ENCODE assay signal across 7 mouse cellular contexts in the genomic region with DNA sequence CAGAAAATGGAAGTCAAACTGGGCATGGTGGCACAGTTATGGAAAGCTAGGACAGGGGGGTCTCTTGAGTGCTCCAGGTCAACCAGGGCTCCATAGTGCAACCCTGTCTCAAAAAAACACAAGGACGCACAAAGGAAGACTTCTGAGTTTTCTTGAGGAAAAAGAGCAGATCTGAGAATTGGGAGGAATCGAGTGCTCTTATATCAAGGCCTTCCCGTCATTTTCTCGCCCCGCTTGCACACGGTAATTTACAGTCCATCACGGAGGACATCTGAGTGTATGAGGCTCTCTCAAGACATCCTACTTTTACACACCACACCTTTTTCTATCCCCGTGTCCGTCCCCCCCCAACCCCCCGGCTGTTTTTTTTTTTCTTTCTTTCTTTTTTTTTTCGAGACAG. TPM values are rescaled to one million over a fixed set of nuclear protein-coding genes. Genes with fewer than 3 reads are reported as not detected.
DNase-seq lines count a peak whose midpoint lies in the region; ATAC-seq and TF ChIP-seq lines count a peak whose summit lies in the region.

No protein-coding gene starts in this region.

- 48% methylated on average over 11 of the region's 11 CpGs for WGBS in lung, embryonic 15.5 days
- 58% methylated on average over 11 of the region's 11 CpGs for WGBS in intestine, embryonic 15.5 days
- WGBS in olfactory bulb, adult 2 months, result 67% methylated on average over 11 of the region's 11 CpGs

- H3K36me3 ChIP-seq in lung, embryonic 15.5 days, result 0 out of 2 replicates have a peak, but pooled peaks cover 9% of the 10 kb centered on the region
- no peaks in the 10 kb centered on the region for H3K36me3 ChIP-seq in intestine, embryonic 15.5 days

- ATAC-seq in lung, embryonic 15.5 days (ENCODE audit: borderline replicate concordance, extremely low read depth, low FRiP score, low TSS enrichment), result no peak
- no peak for ATAC-seq in intestine, embryonic 15.5 days

- H3K27me3 ChIP-seq in lung, embryonic 15.5 days, result no peaks in the 10 kb centered on the region
- no peaks in the 10 kb centered on the region for H3K27me3 ChIP-seq in intestine, embryonic 15.5 days (replicated peaks)

- H3K4me3 ChIP-seq in lung, embryonic 15.5 days, result peak overlapping the region; percentile 84
- peak overlapping the region; percentile 74; the same call in 1 of the 2 replicates for H3K4me3 ChIP-seq in cortical plate, adult 2 months (ENCODE audit: insufficient read depth, low read length)
- H3K4me3 ChIP-seq in intestine, embryonic 15.5 days (replicated peaks), result peak overlapping the region; percentile 82
- H3K4me3 ChIP-seq in olfactory bulb, adult 2 months (ENCODE audit: insufficient read depth, low read depth, low read length), result peak overlapping the region; percentile 86

- DNase-seq in lung, postnatal 14 days, result no peak
- DNase-seq in urinary bladder, adult 18-20 months (ENCODE audit: low spot score in 2 of 2), result no peak
- DNase-seq in kidney, postnatal 4 days, result no peak

- peak overlapping the region; percentile 88 for H3K9ac ChIP-seq in lung, embryonic 15.5 days
- peak overlapping the region; percentile 96; the same call in 1 of the 2 replicates for H3K9ac ChIP-seq in intestine, embryonic 15.5 days

- no peak for TF ChIP-seq POLR2A in cortical plate, adult 2 months (IDR thresholded peaks at IDR 0.05; ENCODE audit: extremely low read depth, insufficient read depth, low read length)
- TF ChIP-seq POLR2A in olfactory bulb, adult 2 months (IDR thresholded peaks at IDR 0.05; ENCODE audit: insufficient read depth, low read depth, low read length), result no peak

- H3K4me2 ChIP-seq in lung, embryonic 15.5 days, result peak overlapping the region; percentile 84
- peak overlapping the region; percentile 77 for H3K4me2 ChIP-seq in intestine, embryonic 15.5 days (replicated peaks)

- H3K9me3 ChIP-seq in lung, embryonic 15.5 days, result no peaks in the 10 kb centered on the region
- no peaks in the 10 kb centered on the region for H3K9me3 ChIP-seq in intestine, embryonic 15.5 days

- H3K4me1 ChIP-seq in lung, embryonic 15.5 days, result peaks cover 6% of the 10 kb centered on the region
- H3K4me1 ChIP-seq in cortical plate, adult 2 months (ENCODE audit: control insufficient read depth, insufficient read depth, low read length), result peaks cover 2% of the 10 kb centered on the region; the same call in 1 of the 2 replicates
- H3K4me1 ChIP-seq in intestine, embryonic 15.5 days (replicated peaks), result 0 out of 2 replicates have a peak, but pooled peaks cover 4% of the 10 kb centered on the region
- H3K4me1 ChIP-seq in olfactory bulb, adult 2 months (ENCODE audit: control insufficient read depth, insufficient read depth, low read length), result peaks cover 4% of the 10 kb centered on the region; the same call in 1 of the 2 replicates

- no peak for TF ChIP-seq CTCF in cortical plate, adult 2 months (IDR thresholded peaks at IDR 0.05; ENCODE audit: extremely low read depth, insufficient read depth, low read length)
- no peak for TF ChIP-seq CTCF in olfactory bulb, adult 2 months (IDR thresholded peaks at IDR 0.05; ENCODE audit: insufficient read depth, low read depth, low read length)

- no peak overlapping the region for H3K27ac ChIP-seq in lung, embryonic 15.5 days
- H3K27ac ChIP-seq in cortical plate, adult 2 months (ENCODE audit: insufficient read depth, low read length), result no peak overlapping the region
- H3K27ac ChIP-seq in intestine, embryonic 15.5 days, result no peak overlapping the region
- H3K27ac ChIP-seq in olfactory bulb, adult 2 months (ENCODE audit: insufficient read depth, low read depth, low read length), result no peak overlapping the region

RNA-seq across cellular contexts. Expression of a gene that starts 0.5 kb away (rescaled TPM):
- 101 TPM in 2 replicates for polyA plus RNA-seq in lung, embryonic 15.5 days (2015; fragmentation: Nextera tagmentation; extraction: Ambion mirVana)
- polyA plus RNA-seq in cortical plate, adult 2 months (2012; rRNA removed), result 61.4 and 70.4 TPM in 2 replicates
- polyA plus RNA-seq in intestine, embryonic 15.5 days (2015; fragmentation: Nextera tagmentation; extraction: Ambion mirVana), result 101 and 109 TPM in 2 replicates
- polyA plus RNA-seq in olfactory bulb, adult 2 months (2012; ENCODE audit: insufficient read depth, insufficient read length, low replicate concordance, missing spikeins), result not detected in 2 replicates

RNA-seq across cellular contexts. Expression of a gene that starts 22.6 kb away (rescaled TPM):
- 79.2 and 85.4 TPM in 2 replicates for polyA plus RNA-seq in lung, embryonic 15.5 days (2015; fragmentation: Nextera tagmentation; extraction: Ambion mirVana)
- 19.7 and 20.5 TPM in 2 replicates for polyA plus RNA-seq in cortical plate, adult 2 months (2012; rRNA removed)
- polyA plus RNA-seq in intestine, embryonic 15.5 days (2015; fragmentation: Nextera tagmentation; extraction: Ambion mirVana), result 49.5 and 52.3 TPM in 2 replicates
- 323 TPM in 1 of 2 replicates, not detected in the other for polyA plus RNA-seq in olfactory bulb, adult 2 months (2012; ENCODE audit: insufficient read depth, insufficient read length, low replicate concordance, missing spikeins)

RNA-seq across cellular contexts. Expression of a gene that starts 42.1 kb away (rescaled TPM):
- 50.8 and 51.4 TPM in 2 replicates for polyA plus RNA-seq in lung, embryonic 15.5 days (2015; fragmentation: Nextera tagmentation; extraction: Ambion mirVana)
- 32.6 and 33.4 TPM in 2 replicates for polyA plus RNA-seq in cortical plate, adult 2 months (2012; rRNA removed)
- polyA plus RNA-seq in intestine, embryonic 15.5 days (2015; fragmentation: Nextera tagmentation; extraction: Ambion mirVana), result 133 and 156 TPM in 2 replicates
- not detected in 2 replicates for polyA plus RNA-seq in olfactory bulb, adult 2 months (2012; ENCODE audit: insufficient read depth, insufficient read length, low replicate concordance, missing spikeins)

Comparison
In these comparisons a context has a peak if more than half of its experiments do, and no peak if none do; other contexts are left out.
1. RNA of a gene that starts 42.1 kb away (polyA plus RNA-seq): 133 to 156 TPM in intestine, embryonic 15.5 days, 50.8 to 51.4 TPM in lung, embryonic 15.5 days and 32.6 to 33.4 TPM in cortical plate, adult 2 months; not detected in olfactory bulb, adult 2 months; every median in the first group is over 10 times any median in the second.
2. Peak in every context shown above with its lines, with median percentiles within 50 percentile points of each other: H3K4me3 ChIP-seq.